Comparison of ENCODE assay signal across 10 mouse cellular contexts in genomic region chr1:194651987-194652386, GRCm38 (mm10). TPM values are rescaled to one million over a fixed set of nuclear protein-coding genes. Genes with fewer than 3 reads are reported as not detected.
DNase-seq lines count a peak whose midpoint lies in the region; ATAC-seq and TF ChIP-seq lines count a peak whose summit lies in the region.
"Had no signal": no experiment of that assay in that cellular context is flagged by ENCODE, and none has a peak within 500 bp of the region (broad histone marks: within the 10 kb centered on the region; RNA-seq: fewer than 3 reads in every experiment).

No protein-coding gene starts in this region.

- peaks cover 25% of the 10 kb centered on the region for H3K36me3 ChIP-seq in hindbrain, embryonic 16.5 days (ENCODE audit: control insufficient read depth, insufficient read depth, low read length)
- peaks cover 59% of the 10 kb centered on the region for H3K36me3 ChIP-seq in hindbrain, embryonic 14.5 days (replicated peaks; ENCODE audit: control insufficient read depth, insufficient read depth)
- H3K36me3 ChIP-seq in embryonic facial prominence, embryonic 13.5 days, result peaks cover 37% of the 10 kb centered on the region
- H3K36me3 ChIP-seq in intestine, postnatal 0 days (ENCODE audit: control insufficient read depth, insufficient read depth), result peaks cover 11% of the 10 kb centered on the region; the same call in 1 of the 2 replicates

- DNase-seq in hindbrain, embryonic 14.5 days (ENCODE audit: low spot score), result no peak
- DNase-seq in lung, postnatal 10 days, result peak; percentile 72
- DNase-seq in cerebellum, postnatal 36 days, result no peak
- no peak for DNase-seq in layer of hippocampus, adult 18-20 months (ENCODE audit: low spot score in 2 of 2)
- no peak for DNase-seq in ovary, postnatal 14 days (ENCODE audit: low spot score)

- no peak for TF ChIP-seq CTCF in intestine, postnatal 0 days (IDR thresholded peaks at IDR 0.05; ENCODE audit: low read depth)

- WGBS in hindbrain, embryonic 16.5 days, result 80% methylated on average over 3 of the region's 3 CpGs
- 86% methylated on average over 3 of the region's 3 CpGs for WGBS in hindbrain, embryonic 14.5 days
- WGBS in embryonic facial prominence, embryonic 13.5 days, result 59% methylated on average over 3 of the region's 3 CpGs
- 72% methylated on average over 3 of the region's 3 CpGs for WGBS in intestine, postnatal 0 days

- no peaks in the 10 kb centered on the region; the same call in 1 of the 2 replicates for H3K4me1 ChIP-seq in hindbrain, embryonic 16.5 days (ENCODE audit: control insufficient read depth, insufficient read depth, low read depth, low read length)
- H3K4me1 ChIP-seq in hindbrain, embryonic 14.5 days (replicated peaks; ENCODE audit: control insufficient read depth, insufficient read depth, low read length), result no peaks in the 10 kb centered on the region; the same call in 1 of the 2 replicates
- H3K4me1 ChIP-seq in embryonic facial prominence, embryonic 13.5 days, result 0 out of 2 replicates have a peak, but pooled peaks cover 5% of the 10 kb centered on the region
- H3K4me1 ChIP-seq in intestine, postnatal 0 days (replicated peaks; ENCODE audit: control insufficient read depth, insufficient read depth, low read length), result no peaks in the 10 kb centered on the region
- H3K4me1 ChIP-seq: midbrain, embryonic 13.5 days had no signal

- H3K9me3 ChIP-seq in hindbrain, embryonic 16.5 days (ENCODE audit: control insufficient read depth, low read length), result no peaks in the 10 kb centered on the region
- no peaks in the 10 kb centered on the region for H3K9me3 ChIP-seq in hindbrain, embryonic 14.5 days (ENCODE audit: control insufficient read depth, low read length)
- no peaks in the 10 kb centered on the region for H3K9me3 ChIP-seq in embryonic facial prominence, embryonic 13.5 days
- H3K9me3 ChIP-seq in intestine, postnatal 0 days (ENCODE audit: control insufficient read depth), result no peaks in the 10 kb centered on the region
- H3K9me3 ChIP-seq: hindbrain, embryonic 10.5 days; midbrain, embryonic 13.5 days had no signal

- H3K9ac ChIP-seq in hindbrain, embryonic 16.5 days (ENCODE audit: low read depth, low read length), result no peak overlapping the region
- H3K9ac ChIP-seq in hindbrain, embryonic 14.5 days, result no peak overlapping the region
- no peak overlapping the region for H3K9ac ChIP-seq in embryonic facial prominence, embryonic 13.5 days
- H3K9ac ChIP-seq in intestine, postnatal 0 days (ENCODE audit: low read depth, low read length), result no peak overlapping the region
- H3K9ac ChIP-seq: midbrain, embryonic 13.5 days had no signal

- peak; percentile 50; the same call in 1 of the 2 replicates for ATAC-seq in hindbrain, embryonic 16.5 days
- ATAC-seq in hindbrain, embryonic 14.5 days (ENCODE audit: low FRiP score), result no peak
- ATAC-seq in embryonic facial prominence, embryonic 13.5 days (ENCODE audit: insufficient number of reproducible peaks, insufficient read depth, low FRiP score, low TSS enrichment, low read depth), result peak; percentile 43; the same call in 1 of the 2 replicates
- ATAC-seq in intestine, postnatal 0 days, result no peak
- ATAC-seq: midbrain, embryonic 13.5 days had no signal

- H3K27ac ChIP-seq in hindbrain, embryonic 16.5 days (ENCODE audit: low read depth, low read length), result no peak overlapping the region
- no peak overlapping the region; the same call in 1 of the 2 replicates for H3K27ac ChIP-seq in hindbrain, embryonic 14.5 days
- no peak overlapping the region for H3K27ac ChIP-seq in embryonic facial prominence, embryonic 13.5 days
- peak overlapping the region; percentile 15; the same call in 1 of the 2 replicates for H3K27ac ChIP-seq in intestine, postnatal 0 days (ENCODE audit: low read depth, low read length)
- H3K27ac ChIP-seq: hindbrain, embryonic 10.5 days; midbrain, embryonic 13.5 days had no signal

- no peak overlapping the region for H3K4me2 ChIP-seq in hindbrain, embryonic 16.5 days (ENCODE audit: low read length)
- no peak overlapping the region for H3K4me2 ChIP-seq in hindbrain, embryonic 14.5 days (replicated peaks)
- H3K4me2 ChIP-seq in embryonic facial prominence, embryonic 13.5 days, result no peak overlapping the region
- H3K4me2 ChIP-seq in intestine, postnatal 0 days (replicated peaks; ENCODE audit: low read depth), result no peak overlapping the region
- H3K4me2 ChIP-seq: midbrain, embryonic 13.5 days had no signal

- H3K27me3 ChIP-seq in hindbrain, embryonic 16.5 days (replicated peaks; ENCODE audit: control insufficient read depth, insufficient read depth, low read length), result no peaks in the 10 kb centered on the region
- H3K27me3 ChIP-seq in hindbrain, embryonic 14.5 days (ENCODE audit: control insufficient read depth, insufficient read depth, low read length), result no peaks in the 10 kb centered on the region
- H3K27me3 ChIP-seq in embryonic facial prominence, embryonic 13.5 days, result no peaks in the 10 kb centered on the region
- no peaks in the 10 kb centered on the region for H3K27me3 ChIP-seq in intestine, postnatal 0 days (replicated peaks; ENCODE audit: control insufficient read depth, insufficient read depth, low read length)
- H3K27me3 ChIP-seq: midbrain, embryonic 13.5 days had no signal

- no peak overlapping the region for H3K4me3 ChIP-seq in hindbrain, embryonic 16.5 days (ENCODE audit: low read length)
- no peak overlapping the region for H3K4me3 ChIP-seq in hindbrain, embryonic 14.5 days (replicated peaks; ENCODE audit: low read length)
- no peak overlapping the region for H3K4me3 ChIP-seq in embryonic facial prominence, embryonic 13.5 days
- H3K4me3 ChIP-seq in intestine, postnatal 0 days (ENCODE audit: low read depth, low read length), result no peak overlapping the region
- H3K4me3 ChIP-seq: hindbrain, embryonic 10.5 days; midbrain, embryonic 13.5 days had no signal

RNA-seq across cellular contexts. Expression of gene Plxna2, which starts 34.0 kb away (rescaled TPM):
- 24.2 and 28.3 TPM in 2 replicates for polyA plus RNA-seq in hindbrain, embryonic 16.5 days (2015; fragmentation: Nextera tagmentation; extraction: Ambion mirVana)
- 44.4 and 48.3 TPM in 2 replicates for polyA plus RNA-seq in hindbrain, embryonic 14.5 days (2014; fragmentation: Nextera tagmentation; extraction: Ambion mirVana)
- polyA plus RNA-seq in embryonic facial prominence, embryonic 13.5 days (2015; fragmentation: Nextera tagmentation; extraction: Ambion mirVana), result 10.3 and 10.7 TPM in 2 replicates
- 4.1 and 4.6 TPM in 2 replicates for polyA plus RNA-seq in intestine, postnatal 0 days (2015; fragmentation: Nextera tagmentation; extraction: Ambion mirVana)
- 10 to 100 TPM; 62.3 to 66.4 TPM for total RNA-seq in layer of hippocampus, adult 18-20 months (2021)

Comparison
In these comparisons a context has a peak if more than half of its experiments do, and no peak if none do; other contexts are left out.
1. ATAC-seq: peak in hindbrain, embryonic 16.5 days (single experiment) and embryonic facial prominence, embryonic 13.5 days (single experiment); none in hindbrain, embryonic 14.5 days (single experiment) and intestine, postnatal 0 days (single experiment).